Mouse (Mus musculus) MEL (cell line): Measurements from ENCODE around the gene Abtb1.
A peak's percentile ranks its signal among the peaks of the same experiment; 100 is the strongest.

Experiments
- CTCF ChIP-seq, 3 experiments: IDR thresholded peaks in 2 of 3; conservative IDR thresholded peaks in 1 of 3; 2 replicates each; pipeline ENCODE4 v1.5.1; 2011 to 2012; ENCODE audit warnings: low read length in 3 of 3, low read depth in 2 of 3, mild to moderate bottlenecking in 2 of 3, improper control_type of control experiment in 1 of 3, inconsistent platforms in 1 of 3, mixed read lengths in 1 of 3, moderate library complexity in 1 of 3; ENCODE audit not compliant: control insufficient read depth in 1 of 3, insufficient read depth in 1 of 3, poor library complexity in 1 of 3, severe bottlenecking in 1 of 3
- ETS1 ChIP-seq: IDR thresholded peaks from 2 replicates; pipeline ENCODE4 v1.6.1; 2012; ENCODE audit warnings: low read depth, mild to moderate bottlenecking, inconsistent platforms, low read length, improper control_type of control experiment, moderate library complexity
- MEF2A ChIP-seq: IDR thresholded peaks from 2 replicates; pipeline ENCODE4 v1.6.1; 2014; ENCODE audit warnings: low read depth, mild to moderate bottlenecking, inconsistent platforms, low read length, improper control_type of control experiment; ENCODE audit not compliant: poor library complexity, insufficient replicate concordance, severe bottlenecking; ENCODE audit errors: extremely low read depth
- NELFE ChIP-seq: IDR thresholded peaks from 2 replicates; pipeline ENCODE4 v1.6.1; 2011; ENCODE audit warnings: low read depth, low read length, improper control_type of control experiment
- POLR2A ChIP-seq, 2 experiments: IDR thresholded peaks; 2 replicates each; pipeline ENCODE4 v1.6.1; 2011 to 2012; ENCODE audit warnings: low read length in 2 of 2, mild to moderate bottlenecking in 2 of 2, control low read depth in 1 of 2, improper control_type of control experiment in 1 of 2, low read depth in 1 of 2, moderate library complexity in 1 of 2; ENCODE audit not compliant: control insufficient read depth in 1 of 2, insufficient read depth in 1 of 2, poor library complexity in 1 of 2
- USF1 ChIP-seq: IDR thresholded peaks from 2 replicates; pipeline ENCODE4 v1.6.1; 2014; ENCODE audit warnings: low read depth, mild to moderate bottlenecking, inconsistent platforms, low read length, improper control_type of control experiment, moderate library complexity
- ZC3H11A ChIP-seq: IDR thresholded peaks from 2 replicates; pipeline ENCODE4 v1.6.1; 2012; ENCODE audit warnings: low read depth, mild to moderate bottlenecking, inconsistent platforms, low read length, improper control_type of control experiment

GRCm38 (mm10) chr6:88855636-88856035, 13.9 kb upstream of the Abtb1 start:
- TF ChIP-seq POLR2A (IDR thresholded peaks at IDR 0.05; ENCODE audit: control insufficient read depth in 1 of 2, insufficient read depth in 1 of 2, low read depth in 1 of 2, low read length in 2 of 2, poor library complexity in 1 of 2) (no peak), CTCF (IDR thresholded peaks at IDR 0.05 in 2 of 3, conservative IDR thresholded peaks at IDR 0.05 in 1 of 3; ENCODE audit: control insufficient read depth in 1 of 3, insufficient read depth in 1 of 3, low read depth in 2 of 3, low read length in 3 of 3, poor library complexity in 1 of 3, severe bottlenecking in 1 of 3) (peak; percentile 54 to 88 (median 59)), NELFE (no peak), MEF2A (no peak), USF1 (no peak), ZC3H11A (peak; percentile 75), ETS1 (no peak)
